Mouse (Mus musculus): ENCODE data around the gene Ntf3.

The Ntf3 gene

GRCm38 (mm10) chr6:126166548-126167207 lies at the start of gene Ntf3:
TSS of gene Ntf3 (minus strand) at chr6:126166910.
- DNase-seq = no peak

GRCm38 (mm10) chr6:126213330-126213729 lies 46.6 kb upstream of the Ntf3 start:
- no peak for DNase-seq

- no peak for DNase-seq
Observed at GRCm38 (mm10) chr6:126203366-126203765, 36.7 kb upstream of the Ntf3 start.

- no peak for DNase-seq
Observed at GRCm38 (mm10) chr6:126202959-126203358, 36.2 kb upstream of the Ntf3 start.

- no peak for DNase-seq
Observed at GRCm38 (mm10) chr6:126201721-126202120, 35.0 kb upstream of the Ntf3 start.

- DNase-seq = peak; percentile 90
Observed at GRCm38 (mm10) chr6:126199916-126200315, 33.2 kb upstream of the Ntf3 start.

GRCm38 (mm10) chr6:126194760-126195159 lies 28.1 kb upstream of the Ntf3 start:
- no peak for DNase-seq

- no peak for DNase-seq
Observed at GRCm38 (mm10) chr6:126190218-126190871, 23.6 kb upstream of the Ntf3 start.

- no peak for DNase-seq
Observed at GRCm38 (mm10) chr6:126187400-126187799, 20.7 kb upstream of the Ntf3 start.

GRCm38 (mm10) chr6:126186116-126186515 lies 19.4 kb upstream of the Ntf3 start:
- no peak for DNase-seq

GRCm38 (mm10) chr6:126172071-126172470 lies 5.4 kb upstream of the Ntf3 start:
- no peak for DNase-seq

- DNase-seq = no peak
Observed at GRCm38 (mm10) chr6:126170772-126171171, 4.1 kb upstream of the Ntf3 start.

GRCm38 (mm10) chr6:126167731-126168130 lies 1.0 kb upstream of the Ntf3 start:
- DNase-seq = peak; percentile 41

- DNase-seq = no peak
Observed at GRCm38 (mm10) chr6:126167208-126167590, 489 bp upstream of the Ntf3 start.

- no peak for DNase-seq
Observed at GRCm38 (mm10) chr6:126165591-126166155, 1.0 kb downstream of the Ntf3 start.

- peak; percentile 57 for DNase-seq
Observed at GRCm38 (mm10) chr6:126164781-126165180, 1.9 kb downstream of the Ntf3 start.

- peak; percentile 27 for DNase-seq
Observed at GRCm38 (mm10) chr6:126163861-126164755, 2.6 kb downstream of the Ntf3 start.

- peak; percentile 54 for DNase-seq
Observed at GRCm38 (mm10) chr6:126163181-126163621, 3.5 kb downstream of the Ntf3 start.

GRCm38 (mm10) chr6:126162351-126162758 lies 4.4 kb downstream of the Ntf3 start:
- peak; percentile 60 for DNase-seq

GRCm38 (mm10) chr6:126161571-126162340 lies 5.0 kb downstream of the Ntf3 start:
- no peak for DNase-seq

GRCm38 (mm10) chr6:126160067-126160411 lies 6.7 kb downstream of the Ntf3 start:
- no peak for DNase-seq

- DNase-seq = no peak
Observed at GRCm38 (mm10) chr6:126159279-126160066, 7.2 kb downstream of the Ntf3 start.

Data from cerebellum, adult 8-10 months (tissue).